ENCODE assay signal across 17 mouse cellular contexts in genomic region chr13:57672762-57673161, GRCm38 (mm10).
DNase-seq lines count a peak whose midpoint lies in the region; ATAC-seq and TF ChIP-seq lines count a peak whose summit lies in the region.
"Had no signal": no experiment of that assay in that cellular context is flagged by ENCODE, and none has a peak within 500 bp of the region (broad histone marks: within the 10 kb centered on the region; RNA-seq: fewer than 3 reads in every experiment).

No protein-coding gene starts in this region.

- no peaks in the 10 kb centered on the region for H3K36me3 ChIP-seq in hindbrain, embryonic 13.5 days
- H3K36me3 ChIP-seq in hindbrain, embryonic 14.5 days (replicated peaks; ENCODE audit: control insufficient read depth, insufficient read depth): no peaks in the 10 kb centered on the region
- H3K36me3 ChIP-seq in liver, embryonic 13.5 days: no peaks in the 10 kb centered on the region
- H3K36me3 ChIP-seq in stomach, embryonic 16.5 days (ENCODE audit: control insufficient read depth, insufficient read depth, low read length): no peaks in the 10 kb centered on the region
- no peaks in the 10 kb centered on the region for H3K36me3 ChIP-seq in midbrain, postnatal 0 days (ENCODE audit: insufficient read depth, low read length)
- H3K36me3 ChIP-seq: forebrain, embryonic 15.5 days; limb, embryonic 15.5 days had no signal

- no peak for ATAC-seq in hindbrain, embryonic 13.5 days (ENCODE audit: low FRiP score)
- no peak for ATAC-seq in hindbrain, embryonic 14.5 days (ENCODE audit: low FRiP score)
- ATAC-seq in liver, embryonic 13.5 days (ENCODE audit: low read depth): peak; percentile 98
- ATAC-seq in stomach, embryonic 16.5 days (ENCODE audit: insufficient read depth, low FRiP score): peak; percentile 44; the same call in 1 of the 2 replicates
- ATAC-seq in midbrain, postnatal 0 days (ENCODE audit: low FRiP score): no peak
- ATAC-seq: activated CD4-positive, CD25-positive, alpha-beta regulatory T cell, adult 4 months; forebrain, embryonic 15.5 days; midbrain, embryonic 16.5 days; Patski had no signal

- 0 out of 2 replicates have a peak overlapping the region, but pooled peaks have one; percentile 40 for H3K27ac ChIP-seq in hindbrain, embryonic 13.5 days
- H3K27ac ChIP-seq in hindbrain, embryonic 14.5 days: no peak overlapping the region
- peak overlapping the region; percentile 94 for H3K27ac ChIP-seq in liver, embryonic 13.5 days
- no peak overlapping the region for H3K27ac ChIP-seq in stomach, embryonic 16.5 days (ENCODE audit: low read length)
- no peak overlapping the region for H3K27ac ChIP-seq in midbrain, postnatal 0 days (ENCODE audit: low read depth, low read length)
- H3K27ac ChIP-seq: forebrain, embryonic 15.5 days; limb, embryonic 15.5 days had no signal

- TF ChIP-seq CTCF in midbrain, postnatal 0 days (IDR thresholded peaks at IDR 0.05): no peak

- no peak overlapping the region for H3K4me3 ChIP-seq in hindbrain, embryonic 13.5 days
- H3K4me3 ChIP-seq in hindbrain, embryonic 14.5 days (replicated peaks; ENCODE audit: low read length): no peak overlapping the region
- no peak overlapping the region for H3K4me3 ChIP-seq in liver, embryonic 13.5 days (replicated peaks)
- no peak overlapping the region for H3K4me3 ChIP-seq in stomach, embryonic 16.5 days (replicated peaks; ENCODE audit: low read length)
- H3K4me3 ChIP-seq in midbrain, postnatal 0 days (ENCODE audit: low read depth, low read length): no peak overlapping the region
- H3K4me3 ChIP-seq: forebrain, embryonic 15.5 days; limb, embryonic 15.5 days had no signal

- no peaks in the 10 kb centered on the region for H3K9me3 ChIP-seq in hindbrain, embryonic 13.5 days
- no peaks in the 10 kb centered on the region for H3K9me3 ChIP-seq in hindbrain, embryonic 14.5 days (ENCODE audit: control insufficient read depth, low read length)
- H3K9me3 ChIP-seq in liver, embryonic 13.5 days (replicated peaks): no peaks in the 10 kb centered on the region
- H3K9me3 ChIP-seq in stomach, embryonic 16.5 days (replicated peaks; ENCODE audit: control insufficient read depth, low read length): no peaks in the 10 kb centered on the region
- no peaks in the 10 kb centered on the region for H3K9me3 ChIP-seq in midbrain, postnatal 0 days (ENCODE audit: low read length)
- H3K9me3 ChIP-seq: forebrain, embryonic 15.5 days; limb, embryonic 15.5 days had no signal

- H3K27me3 ChIP-seq in hindbrain, embryonic 13.5 days: no peaks in the 10 kb centered on the region
- H3K27me3 ChIP-seq in hindbrain, embryonic 14.5 days (ENCODE audit: control insufficient read depth, insufficient read depth, low read length): no peaks in the 10 kb centered on the region
- H3K27me3 ChIP-seq in liver, embryonic 13.5 days: no peaks in the 10 kb centered on the region
- H3K27me3 ChIP-seq in stomach, embryonic 16.5 days (ENCODE audit: control insufficient read depth, insufficient read depth, low read length): no peaks in the 10 kb centered on the region
- H3K27me3 ChIP-seq in midbrain, postnatal 0 days (ENCODE audit: insufficient read depth, low read length): no peaks in the 10 kb centered on the region
- H3K27me3 ChIP-seq: forebrain, embryonic 15.5 days; limb, embryonic 15.5 days had no signal

- H3K9ac ChIP-seq in hindbrain, embryonic 13.5 days: no peak overlapping the region
- no peak overlapping the region for H3K9ac ChIP-seq in hindbrain, embryonic 14.5 days
- H3K9ac ChIP-seq in liver, embryonic 13.5 days: peak overlapping the region; percentile 70
- H3K9ac ChIP-seq in stomach, embryonic 16.5 days (ENCODE audit: low read length): no peak overlapping the region
- no peak overlapping the region for H3K9ac ChIP-seq in midbrain, postnatal 0 days (replicated peaks; ENCODE audit: low read length, poor library complexity, severe bottlenecking)
- H3K9ac ChIP-seq: forebrain, embryonic 15.5 days; limb, embryonic 15.5 days had no signal

- 87% methylated on average over 3 of the region's 3 CpGs for WGBS in hindbrain, embryonic 13.5 days
- 85% methylated on average over 3 of the region's 3 CpGs for WGBS in hindbrain, embryonic 14.5 days
- 15% methylated on average over 3 of the region's 3 CpGs for WGBS in liver, embryonic 13.5 days (ENCODE audit: insufficient replicate concordance)
- 75% methylated on average over 3 of the region's 3 CpGs for WGBS in stomach, embryonic 16.5 days
- WGBS in midbrain, postnatal 0 days: 83% methylated on average over 3 of the region's 3 CpGs

- no peak overlapping the region for H3K4me2 ChIP-seq in hindbrain, embryonic 13.5 days
- no peak overlapping the region for H3K4me2 ChIP-seq in hindbrain, embryonic 14.5 days (replicated peaks)
- peak overlapping the region; percentile 56 for H3K4me2 ChIP-seq in liver, embryonic 13.5 days
- H3K4me2 ChIP-seq in stomach, embryonic 16.5 days (ENCODE audit: low read depth, low read length): no peak overlapping the region
- no peak overlapping the region for H3K4me2 ChIP-seq in midbrain, postnatal 0 days (ENCODE audit: low read depth, low read length, poor library complexity, severe bottlenecking)
- H3K4me2 ChIP-seq: forebrain, embryonic 15.5 days; limb, embryonic 15.5 days had no signal

- H3K4me1 ChIP-seq in hindbrain, embryonic 13.5 days (replicated peaks): peaks cover 25% of the 10 kb centered on the region
- H3K4me1 ChIP-seq in hindbrain, embryonic 14.5 days (replicated peaks; ENCODE audit: control insufficient read depth, insufficient read depth, low read length): peaks cover 16% of the 10 kb centered on the region
- peaks cover 70% of the 10 kb centered on the region for H3K4me1 ChIP-seq in liver, embryonic 13.5 days (replicated peaks)
- no peaks in the 10 kb centered on the region for H3K4me1 ChIP-seq in stomach, embryonic 16.5 days (ENCODE audit: control insufficient read depth, insufficient read depth, low read length)
- no peaks in the 10 kb centered on the region; the same call in 1 of the 2 replicates for H3K4me1 ChIP-seq in midbrain, postnatal 0 days (ENCODE audit: insufficient read depth, low read length)

- DNase-seq in hindbrain, embryonic 14.5 days (ENCODE audit: low spot score): no peak
- peak; percentile 83 for DNase-seq in c-Kit-positive CD71-positive TER-119-positive erythroid progenitor cells, embryonic 14.5 days (ENCODE audit: low spot score)
- peak; percentile 75 for DNase-seq in liver, embryonic 13.5 days
- no peak for DNase-seq in midbrain, postnatal 0 days (ENCODE audit: low spot score)
- no peak for DNase-seq in thymus, postnatal 14 days
- DNase-seq: adrenal gland, postnatal 25 days; cerebellum, postnatal 14 days; heart, postnatal 36 days; kidney, adult 9 months; lung, postnatal 10 days had no signal

Comparison
In these comparisons a context has a peak if more than half of its experiments do, and no peak if none do; other contexts are left out.
1. H3K27ac ChIP-seq: peak in hindbrain, embryonic 13.5 days (single experiment) and liver, embryonic 13.5 days (single experiment); none in hindbrain, embryonic 14.5 days (single experiment), stomach, embryonic 16.5 days (single experiment) and midbrain, postnatal 0 days (single experiment).
2. ATAC-seq: peak in liver, embryonic 13.5 days (single experiment) and stomach, embryonic 16.5 days (single experiment); none in hindbrain, embryonic 13.5 days (single experiment), hindbrain, embryonic 14.5 days (single experiment) and midbrain, postnatal 0 days (single experiment).
3. DNase-seq: peak in c-Kit-positive CD71-positive TER-119-positive erythroid progenitor cells, embryonic 14.5 days (single experiment) and liver, embryonic 13.5 days (single experiment); none in hindbrain, embryonic 14.5 days (single experiment), midbrain, postnatal 0 days (single experiment) and thymus, postnatal 14 days (single experiment).